Mouse (Mus musculus) small intestine, adult 2 months (tissue): ENCODE measurements at regions not wholly inside any gene's neighbourhood (a gene's known extent, or its start where the extent isn't known, plus 50 kb on each side); places are given as distances from the start of the nearest gene placed in this dataset.

Experiments
- H3K27ac ChIP-seq: fragments of 200-500 bp; 2 replicates; pipeline ENCODE4 v1.5.1; 2012; ENCODE audit warnings: low read depth, low read length, control low read depth, inconsistent platforms; ENCODE audit not compliant: insufficient read depth
- H3K27me3 ChIP-seq: fragments of 200-500 bp; 2 replicates; pipeline ENCODE4 v1.6.1; 2012; ENCODE audit warnings: mild to moderate bottlenecking, moderate library complexity, low read length, inconsistent platforms; ENCODE audit not compliant: control insufficient read depth, insufficient read depth
- H3K36me3 ChIP-seq: fragments of 200-500 bp; 2 replicates; pipeline ENCODE4 v1.6.1; 2012; ENCODE audit warnings: mild to moderate bottlenecking, low read length, control low read depth, inconsistent platforms; ENCODE audit not compliant: control insufficient read depth, insufficient read depth
- H3K4me1 ChIP-seq: fragments of 200-500 bp; 2 replicates; pipeline ENCODE4 v1.6.1; 2012; ENCODE audit warnings: low read length, inconsistent platforms, mixed read lengths; ENCODE audit not compliant: control insufficient read depth, insufficient read depth, insufficient read length
- H3K4me3 ChIP-seq: fragments of 200-500 bp; 2 replicates; pipeline ENCODE4 v1.5.1; 2012; ENCODE audit warnings: low read depth, mild to moderate bottlenecking, control low read depth, inconsistent platforms, low read length, moderate library complexity
- CTCF ChIP-seq: fragments of 200-500 bp; IDR thresholded peaks from 2 replicates; pipeline ENCODE4 v1.5.1; 2012; ENCODE audit warnings: low read depth, mild to moderate bottlenecking, control low read depth, inconsistent platforms, low read length, moderate library complexity, mixed read lengths; ENCODE audit not compliant: insufficient replicate concordance, insufficient read length; ENCODE audit errors: extremely low read depth
- POLR2A ChIP-seq: fragments of 200-500 bp; IDR thresholded peaks from 2 replicates; pipeline ENCODE4 v1.6.1; 2012; ENCODE audit warnings: low read depth, mild to moderate bottlenecking, control low read depth, inconsistent platforms, low read length, moderate library complexity
- WGBS: fragments of 180-500 bp; shearing (Covaris S2); methylation state at CpG from one replicate; pipeline ENCODE4 v1.1.7; 2018; 5-methylcytosine and 5-hydroxymethylcytosine counted together

DNA sequence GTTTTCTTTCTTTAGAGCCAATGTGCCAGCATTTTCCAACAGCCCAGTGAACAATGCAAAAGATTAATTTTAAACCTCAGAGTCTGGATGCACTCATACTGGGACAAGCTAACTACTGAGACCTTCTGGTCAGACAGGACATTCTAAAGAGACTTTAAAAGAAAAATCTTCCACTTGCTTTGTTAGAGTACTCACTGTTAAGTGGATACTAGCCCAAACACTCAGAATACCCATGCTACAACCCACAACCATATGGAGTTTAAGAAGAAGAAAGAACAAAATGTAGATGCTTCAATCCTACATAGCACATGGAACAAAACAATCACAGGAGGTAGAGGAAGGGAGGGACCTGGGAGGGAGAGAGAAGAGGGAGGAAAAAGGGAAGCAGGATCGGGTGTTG lies 167.3 kb upstream of the Slc35b3 start:
- Histone ChIP-seq H3K36me3 (no peaks in the 10 kb centered on the region), H3K27ac (no peak overlapping the region), H3K27me3 (no peaks in the 10 kb centered on the region), H3K4me3 (no peak overlapping the region), H3K4me1 (no peaks in the 10 kb centered on the region)
- no peak for TF ChIP-seq POLR2A
- no peak for TF ChIP-seq CTCF
- WGBS, result 83% methylated on average over 1 of the region's 1 CpGs

DNA sequence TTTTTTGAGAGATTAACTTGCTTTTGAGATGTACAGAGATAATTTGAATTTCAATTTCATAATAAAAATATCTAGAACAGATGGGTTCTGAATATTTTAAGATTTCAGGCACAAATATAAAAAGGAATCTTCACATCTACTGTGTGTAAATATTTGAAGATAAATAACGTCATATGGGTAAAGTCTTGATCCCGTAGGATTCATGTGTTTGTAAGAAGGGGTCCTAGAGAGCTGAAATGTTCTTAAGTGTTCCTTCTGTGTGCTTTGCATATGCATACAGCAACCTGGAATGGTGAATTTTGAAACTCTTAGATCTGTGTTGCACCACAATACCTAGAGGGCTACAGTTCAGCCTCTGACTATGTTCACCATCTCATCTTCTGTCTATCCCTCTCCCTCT lies 131.4 kb upstream of the Slc35b3 start:
- H3K4me3 ChIP-seq, result no peak overlapping the region

DNA sequence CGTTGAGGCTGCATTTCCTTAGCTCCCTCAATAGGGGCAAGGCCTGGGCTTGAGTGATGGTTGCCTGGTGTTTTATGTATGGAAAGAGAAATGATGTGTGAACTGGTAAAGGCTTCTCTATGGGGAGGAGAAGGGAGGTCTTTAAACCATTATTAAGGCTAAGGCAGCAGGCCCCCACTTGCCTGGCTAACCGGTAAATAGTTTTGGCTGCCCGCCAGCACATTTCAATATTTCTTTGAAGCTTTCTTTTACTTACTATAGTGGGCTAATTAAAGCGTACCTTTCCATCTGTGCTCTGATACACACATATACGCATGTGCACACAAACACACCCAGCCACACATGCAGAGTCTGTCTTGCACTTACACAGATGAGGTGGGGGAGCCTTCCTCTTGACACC lies 123.9 kb upstream of the Slc35b3 start:
- TF ChIP-seq POLR2A, result no peak
- TF ChIP-seq CTCF, result no peak

More for the DNA sequence above, 131.4 kb upstream of the Slc35b3 start:
- TF ChIP-seq CTCF (no peak), POLR2A (no peak)
- Histone ChIP-seq H3K27me3 (no peaks in the 10 kb centered on the region), H3K27ac (no peak overlapping the region), H3K4me1 (no peaks in the 10 kb centered on the region), H3K36me3 (no peaks in the 10 kb centered on the region)
- WGBS, result 64% methylated on average over 2 of the region's 2 CpGs

DNA sequence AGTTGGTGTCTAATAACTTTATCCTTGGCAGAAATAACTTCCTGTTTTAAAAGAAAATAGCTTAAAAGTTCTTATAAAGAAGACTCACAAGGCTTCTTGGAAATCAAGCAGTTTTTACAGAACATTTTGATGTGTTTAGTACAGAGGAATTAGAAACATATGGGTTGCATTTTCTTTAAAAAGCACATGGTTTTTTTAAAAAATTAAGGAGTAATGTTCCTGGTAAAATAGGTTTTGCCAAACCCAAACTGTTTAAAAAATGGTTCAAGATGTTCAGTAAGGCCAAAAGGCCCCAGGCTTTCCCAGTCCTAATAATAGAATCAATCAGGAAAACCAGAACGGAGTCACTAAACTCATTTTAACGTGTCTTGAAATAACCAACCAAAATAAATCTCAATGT lies 113.5 kb upstream of the Slc35b3 start:
- Histone ChIP-seq H3K27me3 (no peaks in the 10 kb centered on the region), H3K4me3 (no peak overlapping the region), H3K4me1 (no peaks in the 10 kb centered on the region), H3K36me3 (no peaks in the 10 kb centered on the region), H3K27ac (no peak overlapping the region)
- TF ChIP-seq POLR2A, result no peak
- TF ChIP-seq CTCF, result no peak
- WGBS, result 84% methylated on average over 2 of the region's 2 CpGs

More for the DNA sequence above, 123.9 kb upstream of the Slc35b3 start:
- H3K27ac ChIP-seq, result no peak overlapping the region
- no peak overlapping the region for H3K4me3 ChIP-seq
- H3K4me1 ChIP-seq, result no peaks in the 10 kb centered on the region
- WGBS, result 74% methylated on average over 5 of the region's 5 CpGs
- no peaks in the 10 kb centered on the region for H3K36me3 ChIP-seq
- H3K27me3 ChIP-seq, result no peaks in the 10 kb centered on the region

DNA sequence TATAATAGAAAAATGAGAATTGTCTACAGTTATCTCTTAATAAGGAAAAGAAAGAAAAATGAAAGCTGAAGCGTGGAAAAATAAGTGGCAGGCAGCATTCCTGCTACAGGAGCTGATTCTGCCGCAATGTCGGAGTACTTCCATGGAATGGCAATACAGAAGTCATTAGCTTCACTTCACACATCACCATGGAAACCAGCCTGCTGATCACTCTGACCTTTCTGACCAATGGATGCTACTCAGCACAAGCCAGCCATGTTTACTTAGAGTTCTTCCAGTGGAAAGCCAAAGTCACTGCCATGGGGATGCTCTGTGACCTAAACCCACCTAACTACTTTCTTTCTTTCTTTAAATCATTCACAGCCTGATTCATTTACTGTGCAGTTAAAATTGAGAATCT lies 71.6 kb upstream of the Slc35b3 start:
- Histone ChIP-seq H3K36me3 (no peaks in the 10 kb centered on the region), H3K4me1 (no peaks in the 10 kb centered on the region), H3K27ac (no peak overlapping the region), H3K4me3 (no peak overlapping the region), H3K27me3 (no peaks in the 10 kb centered on the region)
- WGBS, result 76% methylated on average over 3 of the region's 3 CpGs
- TF ChIP-seq POLR2A (no peak), CTCF (no peak)

DNA sequence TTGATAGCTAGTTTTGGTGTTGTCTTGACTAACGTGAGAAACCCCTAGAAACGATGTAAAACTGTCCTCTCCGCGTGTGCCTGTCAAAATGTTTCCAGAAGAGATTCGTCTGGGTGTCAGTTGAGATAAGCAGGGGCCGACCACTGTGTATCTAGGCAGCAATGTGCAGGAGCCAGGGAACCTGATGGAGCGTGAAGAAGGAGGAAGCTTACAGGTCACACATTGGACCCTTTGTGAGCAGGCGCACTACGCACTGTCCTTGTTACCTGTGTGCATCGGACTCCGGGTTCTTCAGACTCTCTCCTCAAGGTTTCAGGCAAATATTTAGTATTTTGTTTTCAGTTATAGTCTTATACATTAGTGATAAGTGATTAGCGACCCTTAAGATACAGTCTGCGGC lies 59.5 kb upstream of the Slc35b3 start:
- no peaks in the 10 kb centered on the region for H3K27me3 ChIP-seq
- H3K36me3 ChIP-seq, result no peaks in the 10 kb centered on the region
- H3K4me3 ChIP-seq, result no peak overlapping the region
- TF ChIP-seq CTCF (no peak), POLR2A (no peak)
- no peaks in the 10 kb centered on the region for H3K4me1 ChIP-seq
- no peak overlapping the region for H3K27ac ChIP-seq
- WGBS, result 73% methylated on average over 13 of the region's 13 CpGs

DNA sequence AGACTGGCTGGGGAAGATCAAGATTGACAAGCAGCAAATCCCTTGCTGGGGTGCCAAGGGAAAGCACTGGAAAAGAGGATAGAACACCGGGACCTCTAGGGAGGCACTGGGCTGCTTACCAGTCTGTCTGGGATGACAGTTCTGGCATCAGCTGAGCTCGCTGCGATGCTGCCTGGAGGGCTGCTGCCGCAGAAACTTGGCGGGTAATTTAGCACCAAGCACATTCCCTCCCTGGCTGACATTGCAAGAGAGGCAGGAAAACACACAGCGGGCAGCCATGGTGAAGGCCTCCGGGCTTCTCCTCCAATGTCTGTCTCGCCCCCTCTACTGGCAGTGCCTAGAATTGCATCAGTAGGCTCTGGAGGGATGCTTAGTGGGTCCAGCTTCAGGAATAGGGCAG lies 51.0 kb upstream of the Slc35b3 start:
- no peak overlapping the region for H3K4me3 ChIP-seq
- no peaks in the 10 kb centered on the region for H3K36me3 ChIP-seq
- H3K27ac ChIP-seq, result no peak overlapping the region
- no peaks in the 10 kb centered on the region for H3K27me3 ChIP-seq
- 8% methylated on average over 8 of the region's 8 CpGs for WGBS
- H3K4me1 ChIP-seq, result peaks cover 3% of the 10 kb centered on the region; the same call in 1 of the 2 replicates
- peak; percentile 85; the same call in 1 of the 2 replicates for TF ChIP-seq CTCF
- TF ChIP-seq POLR2A, result no peak
